Mouse (Mus musculus): ENCODE results near the gene Scamp4. TPM values are rescaled to one million over a fixed set of nuclear protein-coding genes. Genes with fewer than 3 reads are reported as not detected.

Scamp4 gene
- 95.7 TPM for polyA plus RNA-seq (2017; shearing (Covaris generic))

DNA sequence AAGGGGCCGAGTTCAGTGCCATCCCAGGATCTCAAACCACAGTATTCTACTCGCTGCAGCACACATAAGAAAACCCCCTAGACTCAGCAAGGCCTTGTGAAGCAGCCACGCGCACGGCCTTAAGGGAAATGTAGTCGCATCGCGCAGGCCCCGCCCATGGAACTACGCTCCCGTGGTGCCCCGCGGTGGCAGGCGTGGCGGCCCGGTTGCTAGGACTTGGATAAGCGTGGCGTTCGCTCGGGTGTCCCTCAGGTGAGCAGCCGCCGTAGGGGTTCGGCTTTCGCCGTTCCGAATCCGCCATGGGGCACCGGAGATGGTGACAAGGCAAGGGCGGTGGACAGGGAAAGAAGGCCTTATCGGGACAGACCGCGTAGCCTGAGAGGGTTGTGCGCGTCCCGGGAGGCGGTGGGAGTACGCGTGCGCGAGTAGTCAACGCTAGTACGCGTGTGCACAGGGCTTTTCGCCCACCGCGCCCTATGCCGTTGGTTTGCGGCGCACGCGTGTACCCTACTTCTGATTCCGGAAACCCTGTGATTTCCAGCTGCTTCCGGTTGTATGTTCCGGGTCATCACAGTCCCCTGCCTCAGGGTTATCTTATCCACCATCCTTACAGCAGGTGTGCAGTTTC, at the start of gene Scamp4, which contains the start of gene Adat3:
Scamp4 (plus strand) TSS at position 175 of the 628 bp plus-strand sequence.
Adat3 (plus strand) TSS at position 183 of the 628 bp plus-strand sequence.

DNA sequence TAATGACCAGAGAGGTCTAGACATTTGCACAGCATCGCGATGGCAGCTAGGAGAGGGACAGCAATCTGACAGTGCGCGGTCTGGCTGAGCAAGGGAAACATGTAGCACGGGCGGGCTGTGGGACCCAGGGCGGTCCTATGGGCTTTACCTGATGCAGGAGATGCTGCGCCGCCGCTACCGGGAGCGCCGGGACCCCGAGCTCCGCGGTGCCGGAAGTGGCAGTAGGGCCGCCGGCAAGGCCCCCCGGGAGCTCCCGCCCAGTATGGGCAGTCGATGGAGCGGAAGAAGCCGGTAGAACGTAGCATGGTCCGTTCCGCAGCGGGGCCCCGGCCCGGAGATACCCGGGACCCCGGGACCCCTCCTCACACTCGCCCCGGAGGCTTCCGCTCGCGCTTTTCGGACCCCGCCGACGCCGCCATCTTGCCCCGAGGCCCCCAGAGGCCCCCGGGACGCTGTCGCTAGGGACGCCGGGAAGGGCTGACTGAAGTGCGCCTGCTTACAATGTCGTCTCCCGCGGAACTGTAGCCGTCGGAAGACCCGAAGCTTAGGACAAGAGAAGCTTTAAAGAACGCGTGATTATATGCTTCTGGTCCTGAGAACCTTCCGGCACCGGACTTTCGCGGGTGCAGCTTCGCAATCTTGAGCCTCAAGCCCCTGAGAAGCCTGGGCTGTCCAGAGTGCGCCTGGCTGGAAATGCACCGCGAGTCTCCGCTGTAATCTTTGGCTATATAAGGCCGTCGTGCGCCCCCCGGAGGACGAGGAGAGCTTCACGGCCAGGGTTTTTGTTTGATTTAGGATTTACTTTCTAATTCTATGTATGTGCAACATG, 41.3 kb upstream of the Scamp4 start, which contains the start of gene Rexo1:
Rexo1 (minus strand) TSS at position 445 of the 829 bp plus-strand sequence.

DNA sequence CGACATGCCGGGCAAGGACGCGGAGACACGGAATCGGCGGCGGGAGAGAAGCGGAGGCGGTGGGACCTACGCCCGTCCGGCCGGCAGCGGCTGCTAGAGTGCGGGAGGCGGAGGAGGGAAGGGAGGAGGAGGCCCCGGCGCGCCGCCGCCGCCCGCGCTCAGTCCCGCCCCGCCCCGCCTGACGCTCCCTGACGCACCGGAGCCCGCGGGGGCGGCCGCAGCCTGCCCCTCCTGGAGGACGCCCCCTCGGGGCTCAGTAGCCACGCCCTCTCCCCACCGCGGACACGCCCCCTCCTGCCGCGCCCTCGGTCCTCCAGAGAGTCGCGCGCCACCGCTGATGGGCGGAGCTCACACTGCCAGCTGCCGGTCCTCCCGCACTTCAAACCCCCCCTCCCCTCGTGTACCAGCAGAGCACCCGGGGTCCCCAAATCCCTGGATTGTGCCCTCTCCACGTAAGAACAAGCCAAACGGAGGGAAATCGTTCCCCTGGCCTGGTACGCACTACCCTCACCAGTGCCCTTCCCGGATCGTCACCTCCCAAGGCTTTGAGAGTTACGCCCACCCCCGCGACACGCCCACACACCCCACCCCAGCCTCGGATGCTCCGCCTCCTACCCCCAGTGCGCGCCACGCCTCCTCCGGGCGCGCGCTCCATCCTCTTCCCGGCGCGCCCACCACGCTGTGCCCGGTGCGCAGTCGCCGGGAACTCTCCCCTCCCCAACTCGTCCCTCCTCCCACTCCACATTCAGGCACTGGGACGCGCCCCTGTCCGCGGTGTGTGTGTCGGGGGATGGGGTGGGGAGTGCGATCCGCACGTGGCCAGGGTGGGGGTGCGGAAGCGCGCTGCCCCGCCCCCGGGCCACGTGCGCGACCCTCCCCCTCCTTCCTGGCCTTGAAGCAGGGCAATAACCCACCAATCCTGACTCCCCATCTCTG, 25.2 kb upstream of the Scamp4 start, which contains the start of gene Klf16:
Klf16 (minus strand) TSS at position 127 of the 936 bp plus-strand sequence.

DNA sequence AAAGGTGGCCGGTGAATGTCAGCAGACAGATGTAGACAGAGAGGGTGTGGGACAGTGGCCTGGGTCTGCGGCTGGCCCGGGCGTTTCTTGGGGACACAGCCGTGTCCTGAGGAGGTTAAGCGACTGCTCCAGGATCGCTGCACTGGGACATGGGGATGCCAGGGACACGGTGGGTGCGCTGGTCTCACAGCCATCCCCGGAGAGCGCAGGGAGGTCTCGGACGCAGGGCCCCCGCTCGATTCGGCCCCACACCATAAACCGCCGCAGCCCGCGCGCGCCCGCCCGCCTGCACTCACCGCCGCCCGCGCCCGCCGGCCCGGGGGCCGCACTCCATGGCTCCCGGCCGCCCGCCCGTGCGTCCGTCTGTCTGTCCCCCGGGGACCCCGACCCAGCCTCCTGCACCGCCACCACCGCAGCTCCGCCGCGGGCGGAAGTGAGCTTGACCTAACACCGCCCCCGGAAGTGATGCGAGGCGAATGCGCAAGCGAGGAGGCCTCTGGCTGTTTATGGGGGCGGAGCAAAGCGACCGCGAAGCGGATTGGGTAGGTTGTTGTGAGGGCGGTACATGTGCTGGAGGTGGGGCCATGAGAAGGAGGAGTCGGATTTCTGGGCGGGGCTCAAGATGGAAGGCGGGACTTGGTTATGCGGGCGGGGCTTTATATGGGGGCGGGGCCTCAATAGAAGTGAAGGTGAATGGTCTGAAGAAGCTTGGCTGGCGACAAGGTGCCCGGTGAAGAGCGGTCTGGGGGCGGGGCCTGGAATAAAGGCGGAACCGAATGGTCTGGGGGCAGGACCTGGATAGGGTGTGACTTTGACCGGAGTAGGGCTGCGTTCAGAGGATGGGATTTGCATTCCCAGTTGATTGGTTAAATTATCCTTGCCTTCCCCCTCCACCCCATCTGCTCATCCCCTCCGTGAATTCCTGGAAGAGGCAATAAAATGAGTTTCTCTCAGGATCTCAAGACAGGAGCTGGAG, 12.5 kb upstream of the Scamp4 start, which contains the start of gene Abhd17a:
Abhd17a (minus strand) TSS at position 463 of the 976 bp plus-strand sequence.

DNA sequence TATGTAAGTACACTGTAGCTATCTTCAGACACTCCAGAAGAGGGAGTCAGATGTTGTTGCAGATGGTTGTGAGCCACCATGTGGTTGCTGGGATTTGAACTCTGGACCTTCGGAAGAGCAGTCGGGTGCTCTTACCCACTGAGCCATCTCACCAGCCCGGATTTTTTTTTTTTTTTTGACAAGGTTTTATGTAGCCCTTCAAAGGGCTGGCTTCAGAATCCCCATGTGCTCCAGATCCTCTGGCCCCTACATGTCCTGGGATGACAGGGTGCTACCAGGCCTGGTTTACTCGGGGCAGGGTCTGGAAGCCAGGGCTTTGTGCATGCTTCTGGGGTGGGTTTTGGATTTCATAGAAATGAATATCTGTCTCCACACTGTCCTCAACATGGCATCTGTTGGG, 3.0 kb downstream of the Scamp4 start, which contains the start of gene Gm49322:
Gm49322 (plus strand) TSS at position 301 of the 400 bp plus-strand sequence.

DNA sequence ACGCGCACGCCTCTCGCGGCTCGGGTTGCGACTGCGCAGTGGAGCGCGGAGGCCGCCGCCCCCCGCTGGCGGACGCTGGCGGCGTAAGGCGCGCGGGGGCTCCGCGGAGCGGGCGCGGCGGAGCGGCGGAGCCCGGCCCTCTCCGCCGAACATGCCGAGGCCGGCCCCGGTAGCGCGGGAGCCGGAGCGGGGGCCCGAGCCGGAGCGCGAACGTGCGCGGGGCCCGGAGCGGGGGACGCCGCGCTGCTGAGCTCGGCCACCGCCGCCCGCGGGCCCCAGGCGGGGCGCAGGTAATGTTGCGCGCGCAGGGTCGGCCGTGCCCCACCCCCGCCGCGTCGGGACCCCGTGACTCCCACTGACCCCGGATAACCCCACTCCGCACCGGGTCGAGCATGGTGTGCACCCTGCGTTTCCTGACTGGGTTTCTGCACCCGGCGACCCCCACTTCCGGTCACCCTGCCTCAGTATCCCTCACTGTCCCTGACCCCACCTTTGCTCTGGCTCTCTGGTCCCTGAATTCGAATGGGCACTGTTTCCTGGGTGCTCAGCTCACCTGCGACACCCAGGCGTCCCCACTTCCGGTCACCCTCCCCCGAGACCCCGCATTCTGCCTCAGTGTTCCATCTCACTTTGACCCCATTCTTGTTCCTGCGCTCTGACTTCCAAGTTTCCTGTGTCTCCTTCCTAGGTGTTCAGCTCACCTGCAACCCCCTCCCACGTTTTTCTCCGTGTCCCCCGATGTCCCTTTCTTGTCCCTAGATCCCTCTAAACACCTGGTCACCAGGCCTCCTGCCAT, 20.2 kb downstream of the Scamp4 start, which contains the start of gene Csnk1g2:
Csnk1g2 (plus strand) TSS at position 178 of the 796 bp plus-strand sequence.

DNA sequence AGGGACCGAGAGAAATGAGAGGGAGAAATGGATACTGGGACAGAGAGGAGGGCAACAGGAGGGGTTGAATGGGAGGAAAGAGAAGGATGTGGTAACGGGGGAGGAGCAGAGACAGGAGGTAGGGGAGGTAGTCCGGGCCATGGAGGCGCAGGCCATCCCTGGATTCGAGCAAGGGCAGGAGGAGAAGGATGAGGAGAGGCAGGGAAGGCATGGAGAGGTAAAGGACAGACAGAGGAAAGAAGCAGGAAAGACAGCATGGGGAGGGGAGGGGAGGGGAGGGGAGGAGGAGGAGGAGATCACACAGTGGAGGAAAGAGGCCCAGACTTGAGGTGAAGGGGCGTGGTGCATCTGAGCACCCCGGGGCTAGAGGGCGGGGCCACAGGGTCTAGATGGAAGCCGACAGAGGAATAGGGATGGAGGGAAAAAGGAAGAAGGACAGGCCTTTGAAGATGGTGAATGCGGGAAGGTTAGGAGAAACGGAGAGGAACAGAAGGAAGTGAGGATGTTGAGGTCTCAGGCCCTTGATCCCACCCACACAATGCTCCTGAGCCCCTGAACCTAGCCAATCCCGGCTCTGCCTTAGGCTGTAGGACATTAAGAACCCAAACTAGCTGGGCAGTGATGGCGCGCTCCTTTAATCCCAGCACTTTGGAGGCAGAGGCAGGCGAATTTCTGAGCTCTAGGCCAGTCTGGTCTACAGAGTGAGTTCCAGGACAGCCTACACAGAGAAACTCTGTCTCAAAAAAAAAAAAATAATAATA, 54.4 kb downstream of the Scamp4 start, which contains the start of gene Btbd2:
Btbd2 (minus strand) TSS at position 209 of the 761 bp plus-strand sequence.

Other genes with a start within 250 kb of the Scamp4 start
- not detected for gene Plk5, start 246.4 kb upstream of the Scamp4 start, polyA plus RNA-seq (2017; shearing (Covaris generic))
- 9.1 TPM for gene Mex3d, start 215.2 kb upstream of the Scamp4 start, polyA plus RNA-seq (2017; shearing (Covaris generic))
- gene Mbd3, start 203.3 kb upstream of the Scamp4 start, polyA plus RNA-seq (2017; shearing (Covaris generic)) = 96.5 TPM
- gene Uqcr11, start 196.0 kb upstream of the Scamp4 start, polyA plus RNA-seq (2017; shearing (Covaris generic)) = 89.0 TPM
- 87.3 TPM for gene Tcf3, start 169.2 kb upstream of the Scamp4 start, polyA plus RNA-seq (2017; shearing (Covaris generic))
- not detected for gene Onecut3, start 108.0 kb upstream of the Scamp4 start, polyA plus RNA-seq (2017; shearing (Covaris generic))
- not detected for gene Atp8b3, start 63.7 kb upstream of the Scamp4 start, polyA plus RNA-seq (2017; shearing (Covaris generic))
- gene Rexo1, start 41.3 kb upstream of the Scamp4 start, polyA plus RNA-seq (2017; shearing (Covaris generic)) = 66.8 TPM
- 18.5 TPM for gene Klf16, start 25.6 kb upstream of the Scamp4 start, polyA plus RNA-seq (2017; shearing (Covaris generic))
- gene Abhd17a, start 12.5 kb upstream of the Scamp4 start, polyA plus RNA-seq (2017; shearing (Covaris generic)) = 90.9 TPM
- gene Adat3, start within 50 bp of the Scamp4 start, polyA plus RNA-seq (2017; shearing (Covaris generic)) = 7.5 TPM
- 8.8 TPM for gene Gm49322, start 3.1 kb downstream of the Scamp4 start, polyA plus RNA-seq (2017; shearing (Covaris generic))
- gene Csnk1g2, start 20.0 kb downstream of the Scamp4 start, polyA plus RNA-seq (2017; shearing (Covaris generic)) = 322 TPM
- gene Btbd2, start 54.2 kb downstream of the Scamp4 start, polyA plus RNA-seq (2017; shearing (Covaris generic)) = 23.0 TPM
- 211 TPM for gene Mknk2, start 75.2 kb downstream of the Scamp4 start, polyA plus RNA-seq (2017; shearing (Covaris generic))
- gene Mob3a, start 99.1 kb downstream of the Scamp4 start, polyA plus RNA-seq (2017; shearing (Covaris generic)) = 104 TPM
- 79.5 TPM for gene Izumo4, start 99.3 kb downstream of the Scamp4 start, polyA plus RNA-seq (2017; shearing (Covaris generic))
- gene Ap3d1, start 139.4 kb downstream of the Scamp4 start, polyA plus RNA-seq (2017; shearing (Covaris generic)) = 74.7 TPM
- gene Dot1l, start 152.3 kb downstream of the Scamp4 start, polyA plus RNA-seq (2017; shearing (Covaris generic)) = 85.2 TPM
- 62.8 TPM for gene Sf3a2, start 195.3 kb downstream of the Scamp4 start, polyA plus RNA-seq (2017; shearing (Covaris generic))
- gene Plekhj1, start 195.8 kb downstream of the Scamp4 start, polyA plus RNA-seq (2017; shearing (Covaris generic)) = 189 TPM
- gene Amh, start 202.4 kb downstream of the Scamp4 start, polyA plus RNA-seq (2017; shearing (Covaris generic)) = not detected
- gene Jsrp1, start 210.6 kb downstream of the Scamp4 start, polyA plus RNA-seq (2017; shearing (Covaris generic)) = not detected
- 2,107 TPM for gene Oaz1, start 223.8 kb downstream of the Scamp4 start, polyA plus RNA-seq (2017; shearing (Covaris generic))
- gene Lingo3, start 241.2 kb downstream of the Scamp4 start, polyA plus RNA-seq (2017; shearing (Covaris generic)) = not detected